Mouse (Mus musculus): ENCODE data around the gene Eif2d.

The Eif2d gene

GRCm38 (mm10) chr1:131213361-131213760 is 60.4 kb downstream of the Eif2d start:
- no peak for DNase-seq (ENCODE audit: low spot score)

GRCm38 (mm10) chr1:131218933-131219332 is 66.0 kb downstream of the Eif2d start:
- no peak for DNase-seq (ENCODE audit: low spot score)

GRCm38 (mm10) chr1:131221822-131222590 is 69.0 kb downstream of the Eif2d start:
- no peak for DNase-seq (ENCODE audit: low spot score)

- no peak for DNase-seq (ENCODE audit: low spot score)
Measured at GRCm38 (mm10) chr1:131223345-131223744, 70.4 kb downstream of the Eif2d start.

GRCm38 (mm10) chr1:131224848-131225471 is 72.0 kb downstream of the Eif2d start:
- DNase-seq (ENCODE audit: low spot score): no peak

- DNase-seq (ENCODE audit: low spot score): no peak
Measured at GRCm38 (mm10) chr1:131228225-131228624, 75.2 kb downstream of the Eif2d start.

GRCm38 (mm10) chr1:131228659-131229058 is 75.7 kb downstream of the Eif2d start:
- no peak for DNase-seq (ENCODE audit: low spot score)

GRCm38 (mm10) chr1:131233527-131233926 is 80.5 kb downstream of the Eif2d start:
- no peak for DNase-seq (ENCODE audit: low spot score)

- no peak for DNase-seq (ENCODE audit: low spot score)
Measured at GRCm38 (mm10) chr1:131236077-131236476, 83.1 kb downstream of the Eif2d start.
